Mouse (Mus musculus) monocyte, adult 2 months (primary cell): ENCODE results near the gene Atp5h.
A peak's percentile ranks its signal among the peaks of the same experiment; 100 is the strongest.

ENCODE experiments used
- DNase-seq, 2 experiments: peaks; one replicate each; pipeline ENCODE4 v3.0.0; 2022; ENCODE audit warnings: low spot score in 2 of 2, low read depth in 1 of 2

The Atp5h gene

DNA sequence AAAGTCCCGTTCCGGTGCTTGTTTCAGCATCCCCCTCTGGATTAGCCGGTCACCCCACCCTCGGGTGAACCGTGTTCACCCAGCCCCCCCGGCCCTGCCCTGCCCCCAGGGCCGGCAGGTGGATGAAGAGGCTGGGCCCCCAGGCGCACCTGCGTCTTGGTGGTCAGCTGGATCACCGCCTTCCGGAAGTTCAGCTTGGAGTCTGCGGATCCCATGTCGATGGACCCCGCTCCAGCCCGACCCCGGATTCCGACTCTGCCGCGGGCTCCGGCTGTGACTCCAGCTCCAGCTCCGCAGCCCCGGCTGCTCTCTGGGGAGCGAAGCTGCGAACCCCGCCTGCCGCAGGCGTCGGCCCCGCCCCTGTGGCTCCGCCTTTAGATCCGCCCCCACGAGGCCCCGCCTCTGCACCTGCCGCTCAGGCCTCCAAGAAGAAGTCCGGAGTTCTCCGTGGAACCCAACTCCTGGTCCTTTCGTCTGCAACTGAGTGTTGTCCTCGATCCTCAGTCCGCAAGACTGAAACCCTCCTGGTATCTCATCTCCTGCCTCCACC, 52.3 kb downstream of the Atp5h start, which contains the start of gene Hid1:
Gene Hid1 (minus strand): TSS at position 362 of the 550 bp plus-strand sequence.
- DNase-seq, result peak in 1 of 2 experiments; percentile 46

DNA sequence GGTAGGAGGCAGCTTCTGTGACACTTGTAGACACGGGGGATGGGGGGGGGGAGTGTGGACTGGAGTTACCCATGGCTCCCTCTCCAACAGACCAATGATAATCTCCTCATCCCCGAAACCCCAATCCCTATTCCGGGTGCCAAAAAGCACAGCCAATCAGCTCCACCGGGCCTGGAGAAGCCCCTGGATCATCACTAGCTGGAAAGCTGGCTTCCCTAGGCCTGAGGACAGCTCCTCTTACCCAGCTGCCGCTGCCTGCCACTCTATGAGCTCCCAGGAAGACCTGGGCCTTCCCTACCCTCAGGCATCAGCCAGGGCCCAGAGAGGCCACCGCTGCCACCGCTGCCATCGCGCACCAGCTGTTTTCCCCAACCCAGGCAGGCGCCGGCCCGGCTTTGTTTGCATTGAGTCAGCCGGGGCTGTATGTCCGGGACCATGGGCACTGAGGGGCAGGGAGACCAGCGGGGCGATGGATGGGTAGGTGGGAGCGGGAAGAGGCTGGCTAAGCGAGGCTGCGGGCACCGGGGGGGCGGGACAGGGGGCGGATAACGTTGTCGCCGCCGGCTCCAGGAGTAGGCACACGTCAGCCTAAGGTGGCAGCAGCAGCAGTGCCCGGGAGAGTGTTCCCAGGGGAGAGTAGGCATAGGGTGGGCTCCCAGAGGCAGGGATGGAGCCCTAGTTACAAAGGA, 52.9 kb downstream of the Atp5h start:
- DNase-seq, result no peak

GRCm38 (mm10) chr11:115366039-115366705, 53.6 kb downstream of the Atp5h start:
- no peak for DNase-seq
